Mouse (Mus musculus): ENCODE measurements around the gene Traf7. TPM values are rescaled to one million over a fixed set of nuclear protein-coding genes. Genes with fewer than 3 reads are reported as not detected.

Traf7 gene
- polyA plus RNA-seq, 1 experiment from 2014 or later: 154 TPM

- no peaks in the 10 kb centered on the region for H3K27me3 ChIP-seq
- in situ Hi-C loops (cut with MboI; ENCODE audit: low pct_unique_long_range_greater_than_20kb): no loop called here
- TF ChIP-seq CTCF (IDR thresholded peaks at IDR 0.05): no peak
- CTCF ChIA-PET: interaction anchor here (1.1 to 1.4 kb wide), 2 partner anchors 31 to 36 kb away, joined by 4 read pairs; no protein-coding TSS in a partner anchor
- POLR2A ChIA-PET: interaction anchor here (1.5 kb wide), 1 partner anchor 11 kb away, joined by 3 read pairs; the partner anchor contains the start of gene Pkd1
- ATAC-seq (no peak), DNase-seq (ENCODE audit: low read depth, low spot score) (no peak)
Observed at GRCm38 (mm10) chr17:24560301-24561028, 32.7 kb upstream of the Traf7 start.

- H3K27me3 ChIP-seq: no peaks in the 10 kb centered on the region
- DNase-seq (ENCODE audit: low read depth, low spot score) (no peak), ATAC-seq (peak; percentile 13)
- in situ Hi-C loops (cut with MboI; ENCODE audit: low pct_unique_long_range_greater_than_20kb): no loop called here
- CTCF ChIA-PET: interaction anchor here (1.1 kb wide), 1 partner anchor 38 kb away, joined by 4 read pairs; no protein-coding TSS in a partner anchor
- TF ChIP-seq CTCF (IDR thresholded peaks at IDR 0.05): no peak
- POLR2A ChIA-PET: no interaction called here
Observed at GRCm38 (mm10) chr17:24559146-24559545, 31.4 kb upstream of the Traf7 start.

- ChIA-PET POLR2A (no interaction called here), CTCF (no interaction called here)
- DNase-seq (ENCODE audit: low read depth, low spot score) (no peak), ATAC-seq (no peak)
- in situ Hi-C loops (cut with MboI; ENCODE audit: low pct_unique_long_range_greater_than_20kb): no loop called here
- H3K27me3 ChIP-seq: no peaks in the 10 kb centered on the region
- TF ChIP-seq CTCF (IDR thresholded peaks at IDR 0.05): no peak
Observed at GRCm38 (mm10) chr17:24558600-24559099, 30.9 kb upstream of the Traf7 start.

- no peak for DNase-seq (ENCODE audit: low read depth, low spot score)
- ChIA-PET POLR2A (no interaction called here), CTCF (interaction anchor here (1.5 kb wide), 1 partner anchor 111 kb away, joined by 4 read pairs; no protein-coding TSS in a partner anchor)
- TF ChIP-seq CTCF (IDR thresholded peaks at IDR 0.05): no peak
- in situ Hi-C loops (cut with MboI; ENCODE audit: low pct_unique_long_range_greater_than_20kb): no loop called here
- no peaks in the 10 kb centered on the region for H3K27me3 ChIP-seq
- no peak for ATAC-seq
Observed at GRCm38 (mm10) chr17:24557091-24557490, 29.4 kb upstream of the Traf7 start.

- H3K27me3 ChIP-seq: no peaks in the 10 kb centered on the region
- POLR2A ChIA-PET: interaction anchor here (0.9 to 1.6 kb wide), 2 partner anchors 13 to 97 kb away, joined by 3 to 4 read pairs; no protein-coding TSS in a partner anchor
- CTCF ChIA-PET: interaction anchor here (3.5 kb wide), 1 partner anchor 12 kb away, joined by 20 read pairs; no protein-coding TSS in a partner anchor
- ATAC-seq (no peak), DNase-seq (ENCODE audit: low read depth, low spot score) (no peak)
- in situ Hi-C loops (cut with MboI; ENCODE audit: low pct_unique_long_range_greater_than_20kb): no loop called here
- no peak for TF ChIP-seq CTCF (IDR thresholded peaks at IDR 0.05)
Observed at GRCm38 (mm10) chr17:24551050-24551444, 23.3 kb upstream of the Traf7 start.

GRCm38 (mm10) chr17:24550416-24551049, 22.8 kb upstream of the Traf7 start:
- peak; percentile 63 for ATAC-seq
- CTCF ChIA-PET: interaction anchor here (3.5 kb wide), 1 partner anchor 12 kb away, joined by 20 read pairs; no protein-coding TSS in a partner anchor
- no peaks in the 10 kb centered on the region for H3K27me3 ChIP-seq
- no peak for TF ChIP-seq CTCF (IDR thresholded peaks at IDR 0.05)
- DNase-seq (ENCODE audit: low read depth, low spot score): no peak
- in situ Hi-C loops (cut with MboI; ENCODE audit: low pct_unique_long_range_greater_than_20kb): no loop called here
- POLR2A ChIA-PET: interaction anchor here (0.9 to 1.6 kb wide), 2 partner anchors 13 to 96 kb away, joined by 3 to 4 read pairs; no protein-coding TSS in a partner anchor

- TF ChIP-seq CTCF (IDR thresholded peaks at IDR 0.05): no peak
- peak; percentile 99 for DNase-seq (ENCODE audit: low read depth, low spot score)
- in situ Hi-C loops (cut with MboI; ENCODE audit: low pct_unique_long_range_greater_than_20kb): no loop called here
- CTCF ChIA-PET: interaction anchor here (0.8 to 3.5 kb wide), 3 partner anchors 11 to 45 kb away, joined by 3 to 20 read pairs (median 3); no protein-coding TSS in a partner anchor
- peak; percentile 79 for ATAC-seq
- H3K27me3 ChIP-seq: no peaks in the 10 kb centered on the region
- POLR2A ChIA-PET: interaction anchor here (0.9 to 1.6 kb wide), 3 partner anchors 10 to 95 kb away, joined by 3 to 4 read pairs (median 3); no protein-coding TSS in a partner anchor
Observed at GRCm38 (mm10) chr17:24549618-24550415, 22.1 kb upstream of the Traf7 start, which contains the start of gene Pkd1. Gene Pkd1, plus strand, starts transcription at chr17:24549834.

GRCm38 (mm10) chr17:24548921-24549617, 21.3 kb upstream of the Traf7 start:
- no peak for ATAC-seq
- ChIA-PET POLR2A (interaction anchor here (0.9 to 1.6 kb wide), 4 partner anchors 11 to 95 kb away, joined by 3 to 4 read pairs (median 3); no protein-coding TSS in a partner anchor), CTCF (interaction anchor here (0.8 to 3.5 kb wide), 4 partner anchors 10 to 44 kb away, joined by 3 to 20 read pairs (median 4); no protein-coding TSS in a partner anchor)
- no peak for TF ChIP-seq CTCF (IDR thresholded peaks at IDR 0.05)
- in situ Hi-C loops (cut with MboI; ENCODE audit: low pct_unique_long_range_greater_than_20kb): no loop called here
- DNase-seq (ENCODE audit: low read depth, low spot score): no peak
- no peaks in the 10 kb centered on the region for H3K27me3 ChIP-seq

GRCm38 (mm10) chr17:24548435-24548834, 20.7 kb upstream of the Traf7 start:
- DNase-seq (ENCODE audit: low read depth, low spot score) (no peak), ATAC-seq (no peak)
- no peak for TF ChIP-seq CTCF (IDR thresholded peaks at IDR 0.05)
- H3K27me3 ChIP-seq: no peaks in the 10 kb centered on the region
- in situ Hi-C loops (cut with MboI; ENCODE audit: low pct_unique_long_range_greater_than_20kb): no loop called here
- POLR2A ChIA-PET: interaction anchor here (1.1 kb wide), 1 partner anchor 58 kb away, joined by 3 read pairs; no protein-coding TSS in a partner anchor
- CTCF ChIA-PET: interaction anchor here (0.8 to 3.5 kb wide), 3 partner anchors 9 to 43 kb away, joined by 3 to 20 read pairs (median 4); no protein-coding TSS in a partner anchor
